Mouse (Mus musculus): ENCODE measurements around the gene Hook1. TPM values are rescaled to one million over a fixed set of nuclear protein-coding genes. Genes with fewer than 3 reads are reported as not detected.
A peak's percentile ranks its signal among the peaks of the same experiment; 100 is the strongest.

Hook1 gene
- polyA plus RNA-seq (2014; fragmentation: Nextera tagmentation; extraction: Ambion mirVana), result 31.9 and 32.8 TPM in 2 replicates

DNA sequence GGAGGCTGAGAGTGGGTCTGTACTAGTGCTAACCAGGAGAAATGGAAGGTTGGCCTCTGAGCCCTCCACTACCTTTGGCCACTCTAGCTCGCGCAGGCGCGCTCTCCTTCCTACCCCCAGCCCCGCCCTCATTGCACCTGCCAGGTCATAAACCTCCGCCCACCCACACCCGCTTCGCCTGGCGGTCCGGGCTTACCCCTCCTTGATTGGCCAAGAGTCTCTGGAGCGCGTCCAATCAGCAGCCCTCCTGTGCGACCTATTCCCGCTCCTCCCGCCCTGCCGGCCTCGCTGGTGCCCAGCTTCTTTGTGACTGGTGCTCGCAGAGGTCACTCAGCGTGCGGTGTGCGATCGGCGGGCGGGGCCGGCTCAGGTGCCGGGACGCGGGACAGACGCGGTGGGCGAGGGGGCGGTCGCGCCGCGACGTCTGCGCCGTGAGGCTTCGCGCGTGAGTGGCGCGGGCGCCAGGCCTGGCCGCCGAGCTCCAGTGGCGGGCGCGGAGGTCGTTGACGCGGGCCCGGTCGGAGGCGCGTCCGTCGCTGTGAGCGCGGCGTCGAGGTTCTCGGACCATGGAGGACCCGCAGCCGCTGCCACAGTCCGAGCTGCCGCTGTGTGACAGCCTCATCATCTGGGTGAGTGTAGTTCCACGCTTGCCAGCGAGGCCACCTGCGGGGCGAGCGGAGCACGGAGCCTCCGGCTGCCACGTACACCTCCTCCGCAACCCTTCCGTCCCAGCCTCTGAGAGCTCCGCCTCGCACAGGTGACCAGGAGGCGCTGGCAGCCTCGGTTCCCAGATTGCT lies at the start of gene Hook1:
Gene Hook1, plus strand, starts transcription at position 313 of the 797 bp plus-strand sequence.
- Histone ChIP-seq H3K27me3 (ENCODE audit: control insufficient read depth, insufficient read depth, low read length) (no peaks in the 10 kb centered on the region), H3K4me1 (replicated peaks; ENCODE audit: control insufficient read depth, insufficient read depth, low read length) (no peaks in the 10 kb centered on the region), H3K9me3 (ENCODE audit: control insufficient read depth, low read length) (no peaks in the 10 kb centered on the region), H3K9ac (ENCODE audit: low read depth, low read length) (peak within 1 kb of the TSS; percentile 82), H3K4me3 (ENCODE audit: low read depth, low read length) (peak within 1 kb of the TSS; percentile 67), H3K36me3 (ENCODE audit: control insufficient read depth, insufficient read depth, low read length) (no peaks in the 10 kb centered on the region), H3K27ac (ENCODE audit: low read depth, low read length) (0 out of 2 replicates have a peak within 1 kb of the TSS, but pooled peaks have one; percentile 8), H3K4me2 (replicated peaks; ENCODE audit: low read depth, low read length) (peak within 1 kb of the TSS; percentile 91)
- peak; percentile 91 for DNase-seq (ENCODE audit: low spot score)
- under 1% methylated on average over 64 of the region's 82 CpGs for WGBS
- peak; percentile 100 for ATAC-seq (ENCODE audit: low FRiP score)

DNA sequence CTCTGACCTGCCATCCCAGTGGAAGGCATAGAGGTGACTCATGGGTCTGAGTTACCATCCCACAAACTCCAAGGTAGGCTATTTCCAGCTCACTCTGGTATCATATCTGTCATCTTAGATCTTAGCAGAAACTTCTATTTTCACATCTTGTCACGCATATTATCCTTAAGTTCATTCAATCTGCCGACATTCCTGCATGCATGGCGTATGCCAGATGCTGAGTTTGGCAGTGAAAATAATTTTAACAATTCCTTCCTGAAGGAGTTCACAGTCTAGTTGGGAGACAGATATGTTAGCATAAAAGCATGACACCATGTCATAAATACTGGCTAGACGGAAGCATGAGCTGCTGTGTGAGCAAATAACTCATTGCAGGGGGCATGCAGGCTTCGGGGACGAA lies 49.3 kb upstream of the Hook1 start:
- Histone ChIP-seq H3K4me1 (replicated peaks; ENCODE audit: control insufficient read depth, insufficient read depth, low read length) (no peaks in the 10 kb centered on the region), H3K27ac (ENCODE audit: low read depth, low read length) (no peak overlapping the region), H3K36me3 (ENCODE audit: control insufficient read depth, insufficient read depth, low read length) (no peaks in the 10 kb centered on the region), H3K27me3 (ENCODE audit: control insufficient read depth, insufficient read depth, low read length) (no peaks in the 10 kb centered on the region), H3K9ac (ENCODE audit: low read depth, low read length) (no peak overlapping the region), H3K9me3 (ENCODE audit: control insufficient read depth, low read length) (no peaks in the 10 kb centered on the region), H3K4me2 (replicated peaks; ENCODE audit: low read depth, low read length) (no peak overlapping the region), H3K4me3 (ENCODE audit: low read depth, low read length) (no peak overlapping the region)
- WGBS, result 75% methylated on average over 6 of the region's 6 CpGs
- no peak for DNase-seq (ENCODE audit: low spot score)
- no peak for ATAC-seq (ENCODE audit: low FRiP score)

DNA sequence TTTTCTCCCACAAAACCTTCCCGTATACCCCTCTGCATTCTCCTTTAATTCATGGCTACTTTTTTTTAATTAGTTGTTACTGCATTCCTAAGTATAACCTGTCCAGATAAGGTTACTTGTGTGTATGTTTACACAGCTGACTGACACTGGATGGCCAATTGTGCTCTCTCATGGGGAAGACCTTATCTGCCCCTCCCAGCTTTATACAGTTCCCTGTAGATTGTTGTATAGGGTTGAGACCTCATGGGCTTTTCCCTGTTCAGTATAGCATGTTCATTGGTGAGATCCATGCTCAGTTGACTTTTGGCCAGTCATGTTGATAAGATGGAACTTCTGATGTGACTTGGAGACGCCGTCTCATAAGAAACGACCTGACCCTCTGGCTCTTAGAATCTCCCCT lies 46.6 kb upstream of the Hook1 start:
- Histone ChIP-seq H3K4me1 (replicated peaks; ENCODE audit: control insufficient read depth, insufficient read depth, low read length) (no peaks in the 10 kb centered on the region), H3K9me3 (ENCODE audit: control insufficient read depth, low read length) (no peaks in the 10 kb centered on the region), H3K36me3 (ENCODE audit: control insufficient read depth, insufficient read depth, low read length) (no peaks in the 10 kb centered on the region), H3K9ac (ENCODE audit: low read depth, low read length) (no peak overlapping the region), H3K4me2 (replicated peaks; ENCODE audit: low read depth, low read length) (no peak overlapping the region), H3K27me3 (ENCODE audit: control insufficient read depth, insufficient read depth, low read length) (no peaks in the 10 kb centered on the region), H3K4me3 (ENCODE audit: low read depth, low read length) (no peak overlapping the region), H3K27ac (ENCODE audit: low read depth, low read length) (no peak overlapping the region)
- DNase-seq (ENCODE audit: low spot score), result no peak
- 79% methylated on average over 4 of the region's 4 CpGs for WGBS
- no peak for ATAC-seq (ENCODE audit: low FRiP score)

DNA sequence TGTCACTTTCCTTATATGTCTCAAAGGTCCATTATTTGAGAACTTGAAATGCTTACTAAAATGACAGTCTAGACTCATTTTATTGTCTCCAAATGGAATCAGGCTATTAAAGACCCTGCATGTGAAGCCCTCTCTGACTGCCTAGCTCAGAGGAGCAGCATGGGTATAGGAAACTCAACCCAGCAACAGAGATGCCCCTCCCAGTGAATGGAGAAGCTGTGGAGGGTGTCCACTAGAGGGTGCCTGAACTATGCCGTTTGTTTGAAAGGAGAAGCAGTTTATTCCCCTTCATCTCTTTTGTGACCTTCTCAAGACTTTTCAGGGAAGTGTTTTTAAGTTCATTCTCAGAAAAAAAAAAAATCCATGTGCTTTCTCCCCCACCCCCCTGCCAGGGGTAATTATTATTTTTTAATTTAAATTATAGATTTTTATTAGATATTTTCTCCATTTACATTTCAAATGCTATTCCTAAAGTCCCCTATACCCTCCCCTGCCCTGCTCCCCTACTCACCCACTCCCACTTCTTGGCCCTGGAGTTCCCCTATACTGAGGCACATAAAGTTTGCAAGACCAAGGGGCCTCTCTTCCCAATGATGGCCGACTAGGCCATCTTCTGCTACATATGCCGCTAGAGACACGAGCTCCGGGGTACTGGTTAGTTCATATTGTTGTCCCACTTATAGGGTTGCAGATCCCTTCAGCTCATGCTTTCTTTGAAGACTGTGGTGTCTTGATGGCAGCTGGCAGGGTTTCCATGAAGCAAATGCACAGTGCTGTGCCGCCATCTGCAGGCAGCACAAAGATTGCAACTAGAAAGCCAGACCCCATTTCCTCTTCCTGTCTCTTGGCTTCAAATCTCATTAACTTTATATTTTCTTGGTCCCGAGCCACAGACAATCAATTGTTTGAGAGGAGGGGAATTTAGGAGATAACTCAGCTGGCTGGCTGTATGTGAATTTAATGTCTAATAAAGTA lies 42.5 kb upstream of the Hook1 start:
- H3K36me3 ChIP-seq (ENCODE audit: control insufficient read depth, insufficient read depth, low read length), result no peaks in the 10 kb centered on the region
- DNase-seq (ENCODE audit: low spot score) (peak; percentile 88), ATAC-seq (ENCODE audit: low FRiP score) (peak; percentile 76; the same call in 1 of the 2 replicates)
- H3K4me3 ChIP-seq (ENCODE audit: low read depth, low read length), result no peak overlapping the region
- no peaks in the 10 kb centered on the region for H3K9me3 ChIP-seq (ENCODE audit: control insufficient read depth, low read length)
- no peak overlapping the region for H3K4me2 ChIP-seq (replicated peaks; ENCODE audit: low read depth, low read length)
- H3K27me3 ChIP-seq (ENCODE audit: control insufficient read depth, insufficient read depth, low read length), result no peaks in the 10 kb centered on the region
- WGBS, result 14% methylated on average over 7 of the region's 7 CpGs
- H3K27ac ChIP-seq (ENCODE audit: low read depth, low read length), result no peak overlapping the region
- no peaks in the 10 kb centered on the region for H3K4me1 ChIP-seq (replicated peaks; ENCODE audit: control insufficient read depth, insufficient read depth, low read length)
- H3K9ac ChIP-seq (ENCODE audit: low read depth, low read length), result no peak overlapping the region

GRCm38 (mm10) chr4:95928846-95929245 lies 38.2 kb upstream of the Hook1 start:
- Histone ChIP-seq H3K27me3 (ENCODE audit: control insufficient read depth, insufficient read depth, low read length) (no peaks in the 10 kb centered on the region), H3K9me3 (ENCODE audit: control insufficient read depth, low read length) (no peaks in the 10 kb centered on the region), H3K36me3 (ENCODE audit: control insufficient read depth, insufficient read depth, low read length) (no peaks in the 10 kb centered on the region), H3K4me3 (ENCODE audit: low read depth, low read length) (no peak overlapping the region), H3K4me2 (replicated peaks; ENCODE audit: low read depth, low read length) (no peak overlapping the region), H3K27ac (ENCODE audit: low read depth, low read length) (no peak overlapping the region), H3K9ac (ENCODE audit: low read depth, low read length) (no peak overlapping the region), H3K4me1 (replicated peaks; ENCODE audit: control insufficient read depth, insufficient read depth, low read length) (no peaks in the 10 kb centered on the region)
- 94% methylated on average over 1 of the region's 1 CpGs for WGBS
- no peak for ATAC-seq (ENCODE audit: low FRiP score)
- no peak for DNase-seq (ENCODE audit: low spot score)

GRCm38 (mm10) chr4:95929936-95930335 lies 37.1 kb upstream of the Hook1 start:
- Histone ChIP-seq H3K36me3 (ENCODE audit: control insufficient read depth, insufficient read depth, low read length) (no peaks in the 10 kb centered on the region), H3K9me3 (ENCODE audit: control insufficient read depth, low read length) (no peaks in the 10 kb centered on the region), H3K27me3 (ENCODE audit: control insufficient read depth, insufficient read depth, low read length) (no peaks in the 10 kb centered on the region), H3K4me3 (ENCODE audit: low read depth, low read length) (no peak overlapping the region), H3K4me2 (replicated peaks; ENCODE audit: low read depth, low read length) (no peak overlapping the region), H3K27ac (ENCODE audit: low read depth, low read length) (no peak overlapping the region), H3K9ac (ENCODE audit: low read depth, low read length) (no peak overlapping the region), H3K4me1 (replicated peaks; ENCODE audit: control insufficient read depth, insufficient read depth, low read length) (no peaks in the 10 kb centered on the region)
- WGBS, result 95% methylated on average over 1 of the region's 1 CpGs
- no peak for ATAC-seq (ENCODE audit: low FRiP score)
- no peak for DNase-seq (ENCODE audit: low spot score)

DNA sequence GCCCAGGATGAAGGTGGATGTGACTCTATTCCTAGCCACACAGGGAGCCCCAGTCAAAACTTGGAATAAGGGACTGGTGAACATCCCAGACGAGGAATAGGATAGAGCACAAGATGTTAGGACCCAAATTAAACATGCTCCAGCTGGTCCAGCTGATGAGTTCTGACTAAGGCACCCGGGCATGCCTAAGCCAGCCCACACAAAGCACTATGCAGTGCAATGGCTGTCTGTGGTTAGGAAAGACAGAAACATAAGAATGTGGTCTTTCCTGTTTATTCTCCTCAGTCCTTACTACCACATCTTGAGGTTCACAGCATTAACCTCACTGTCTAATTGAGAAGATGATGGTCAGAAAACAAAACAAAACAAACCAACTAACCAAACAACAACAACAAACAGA lies 35.7 kb upstream of the Hook1 start:
- DNase-seq (ENCODE audit: low spot score) (no peak), ATAC-seq (ENCODE audit: low FRiP score) (no peak)
- 76% methylated on average over 2 of the region's 2 CpGs for WGBS

DNA sequence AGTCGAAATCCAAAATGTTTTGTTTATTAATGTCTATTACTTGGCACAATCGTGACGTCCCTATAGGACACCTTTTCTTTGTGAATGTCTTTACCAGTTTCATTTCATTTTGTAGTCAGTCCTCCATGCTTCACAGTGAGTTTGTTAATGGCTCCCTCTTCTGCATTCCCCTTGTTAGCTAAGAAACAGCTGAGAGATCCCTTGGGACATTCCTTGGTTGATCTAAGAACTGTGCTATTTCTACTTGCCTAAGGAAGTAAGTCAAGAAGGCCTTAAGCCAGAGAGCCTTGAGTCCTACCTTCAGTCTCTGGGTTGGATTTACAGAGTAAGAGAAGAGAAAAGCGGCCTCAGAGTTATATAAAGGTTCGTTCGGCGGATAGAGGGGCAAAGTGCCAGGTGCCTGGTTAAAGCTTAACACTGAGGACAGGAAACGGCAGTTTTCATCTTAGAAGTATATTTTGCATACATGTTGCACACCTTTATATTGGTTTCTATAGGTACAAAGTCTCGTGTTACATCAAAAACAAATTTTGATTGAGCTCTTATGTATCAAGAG lies 33.2 kb upstream of the Hook1 start:
- WGBS, result 90% methylated on average over 9 of the region's 9 CpGs
- H3K27me3 ChIP-seq (ENCODE audit: control insufficient read depth, insufficient read depth, low read length), result no peaks in the 10 kb centered on the region
- no peak overlapping the region for H3K4me3 ChIP-seq (ENCODE audit: low read depth, low read length)
- H3K9ac ChIP-seq (ENCODE audit: low read depth, low read length), result no peak overlapping the region
- DNase-seq (ENCODE audit: low spot score) (no peak), ATAC-seq (ENCODE audit: low FRiP score) (no peak)
- no peaks in the 10 kb centered on the region for H3K4me1 ChIP-seq (replicated peaks; ENCODE audit: control insufficient read depth, insufficient read depth, low read length)
- H3K27ac ChIP-seq (ENCODE audit: low read depth, low read length), result no peak overlapping the region
- no peaks in the 10 kb centered on the region for H3K36me3 ChIP-seq (ENCODE audit: control insufficient read depth, insufficient read depth, low read length)
- H3K4me2 ChIP-seq (replicated peaks; ENCODE audit: low read depth, low read length), result no peak overlapping the region
- no peaks in the 10 kb centered on the region for H3K9me3 ChIP-seq (ENCODE audit: control insufficient read depth, low read length)

More for the DNA sequence above, 35.7 kb upstream of the Hook1 start:
- H3K36me3 ChIP-seq (ENCODE audit: control insufficient read depth, insufficient read depth, low read length), result no peaks in the 10 kb centered on the region
- H3K27ac ChIP-seq (ENCODE audit: low read depth, low read length), result no peak overlapping the region
- H3K4me1 ChIP-seq (replicated peaks; ENCODE audit: control insufficient read depth, insufficient read depth, low read length), result no peaks in the 10 kb centered on the region
- H3K9ac ChIP-seq (ENCODE audit: low read depth, low read length), result no peak overlapping the region
- H3K4me2 ChIP-seq (replicated peaks; ENCODE audit: low read depth, low read length), result no peak overlapping the region
- no peak overlapping the region for H3K4me3 ChIP-seq (ENCODE audit: low read depth, low read length)
- H3K9me3 ChIP-seq (ENCODE audit: control insufficient read depth, low read length), result no peaks in the 10 kb centered on the region
- H3K27me3 ChIP-seq (ENCODE audit: control insufficient read depth, insufficient read depth, low read length), result no peaks in the 10 kb centered on the region
